Mouse (Mus musculus) embryonic facial prominence, embryonic 11.5 days (tissue): ENCODE measurements around the gene Tgoln1. TPM values are rescaled to one million over a fixed set of nuclear protein-coding genes. Genes with fewer than 3 reads are reported as not detected.

Source experiments
- ATAC-seq: fragments of 200-750 bp; cut with Nextera tagmentation; replicated peaks from 2 replicates; pipeline ENCODE4 v1.8.0; 2017; ENCODE audit warnings: low read depth; ENCODE audit not compliant: insufficient number of reproducible peaks, low FRiP score, low TSS enrichment
- DNase-seq: peaks from one replicate; pipeline ENCODE4 v3.0.0-alpha.2; 2015; ENCODE audit warnings: low spot score
- H3K27ac ChIP-seq: fragments of 300-500 bp; sonication (generic); replicated peaks from 2 replicates; pipeline ENCODE4 v1.5.1; 2014; ENCODE audit warnings: mild to moderate bottlenecking, low read depth, low read length, control low read depth
- H3K27me3 ChIP-seq: fragments of 300-500 bp; sonication (generic); 2 replicates; pipeline ENCODE4 v1.6.1; 2014; ENCODE audit warnings: mild to moderate bottlenecking, low read length, moderate library complexity, mixed read lengths; ENCODE audit not compliant: control insufficient read depth, insufficient read depth
- H3K36me3 ChIP-seq: fragments of 300-500 bp; sonication (generic); replicated peaks from 2 replicates; pipeline ENCODE4 v1.6.1; 2014; ENCODE audit warnings: low read depth, mild to moderate bottlenecking, low read length, moderate library complexity, mixed read lengths; ENCODE audit not compliant: control insufficient read depth, insufficient read depth
- H3K4me1 ChIP-seq: fragments of 300-500 bp; sonication (generic); 2 replicates; pipeline ENCODE4 v1.6.1; 2014; ENCODE audit warnings: low read length, mixed read lengths; ENCODE audit not compliant: control insufficient read depth, insufficient read depth
- H3K4me2 ChIP-seq: fragments of 300-500 bp; sonication (generic); 2 replicates; pipeline ENCODE4 v1.6.1; 2014; ENCODE audit warnings: low read depth, mild to moderate bottlenecking, control low read depth, low read length, moderate library complexity
- H3K4me3 ChIP-seq: fragments of 300-500 bp; sonication (generic); 2 replicates; pipeline ENCODE4 v1.5.1; 2014; ENCODE audit warnings: low read depth, low read length, control low read depth
- H3K9ac ChIP-seq: fragments of 300-500 bp; sonication (generic); replicated peaks from 2 replicates; pipeline ENCODE4 v1.6.1; 2014; ENCODE audit warnings: mild to moderate bottlenecking, control low read depth, low read length
- H3K9me3 ChIP-seq: fragments of 300-500 bp; sonication (generic); replicated peaks from 2 replicates; pipeline ENCODE4 v1.6.1; 2016; ENCODE audit warnings: mild to moderate bottlenecking, low read length, inconsistent platforms, mixed read lengths; ENCODE audit not compliant: control insufficient read depth
- WGBS: fragments of 180-500 bp; shearing (Covaris S2); extraction: QIAGEN DNeasy Blood & Tissue Kit; methylation state at CpG from one replicate; pipeline ENCODE4 v1.1.7; 2014; 5-methylcytosine and 5-hydroxymethylcytosine counted together
- polyA plus RNA-seq: library from polyadenylated mRNA; unstranded; fragments of >200 nt; fragmentation: Nextera tagmentation; extraction: Ambion mirVana; gene quantifications from 2 replicates; pipeline ENCODE4 v1.2.1, GENCODE M21; 2014

Gene Tgoln1
- 31.8 and 35.1 TPM in 2 replicates for polyA plus RNA-seq

DNA sequence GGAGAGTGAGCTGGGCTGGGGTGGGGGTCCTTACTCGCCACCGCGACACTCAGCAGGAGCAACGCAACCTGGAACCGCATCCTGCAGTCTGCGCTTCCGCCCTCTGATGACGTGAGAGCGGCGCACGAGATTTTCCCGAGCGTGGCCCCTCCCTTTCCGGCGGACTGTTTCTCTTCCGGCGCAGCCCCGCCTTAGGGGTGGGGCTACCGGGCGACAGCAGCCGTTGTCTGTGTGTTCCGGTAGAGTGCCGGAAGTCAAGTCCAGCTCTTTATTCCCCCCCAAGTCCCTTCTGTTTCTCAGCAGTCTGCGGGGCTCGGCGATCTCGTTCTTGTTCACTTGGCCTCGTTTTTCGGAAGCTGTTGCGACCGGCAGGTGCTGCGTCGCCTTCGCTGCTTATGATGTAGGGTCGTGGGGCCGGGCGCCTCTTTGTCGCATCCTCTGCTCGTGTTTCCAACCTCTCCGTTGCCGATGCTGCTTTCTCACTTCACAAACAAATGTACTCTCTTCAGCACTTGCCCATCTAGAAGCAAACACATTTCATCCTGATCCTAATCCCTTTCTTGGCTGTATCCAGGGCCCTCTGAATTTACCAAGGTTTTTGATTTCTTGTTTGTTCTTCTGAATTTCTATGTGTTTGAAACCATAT lies at the start of gene Tgoln1:
TSS of gene Tgoln1 (minus strand) at position 358 of the 646 bp plus-strand sequence.
- Histone ChIP-seq H3K27me3 (no peaks in the 10 kb centered on the region), H3K4me2 (peak within 1 kb of the TSS; percentile 91), H3K36me3 (no peaks in the 10 kb centered on the region), H3K9me3 (no peaks in the 10 kb centered on the region), H3K9ac (peak within 1 kb of the TSS; percentile 81), H3K4me3 (peak within 1 kb of the TSS; percentile 80), H3K4me1 (peaks cover 4% of the 10 kb centered on the region; the same call in 1 of the 2 replicates), H3K27ac (peak within 1 kb of the TSS; percentile 52)
- DNase-seq (peak; percentile 96), ATAC-seq (peak; percentile 94)
- under 1% methylated on average over 41 of the region's 41 CpGs for WGBS

DNA sequence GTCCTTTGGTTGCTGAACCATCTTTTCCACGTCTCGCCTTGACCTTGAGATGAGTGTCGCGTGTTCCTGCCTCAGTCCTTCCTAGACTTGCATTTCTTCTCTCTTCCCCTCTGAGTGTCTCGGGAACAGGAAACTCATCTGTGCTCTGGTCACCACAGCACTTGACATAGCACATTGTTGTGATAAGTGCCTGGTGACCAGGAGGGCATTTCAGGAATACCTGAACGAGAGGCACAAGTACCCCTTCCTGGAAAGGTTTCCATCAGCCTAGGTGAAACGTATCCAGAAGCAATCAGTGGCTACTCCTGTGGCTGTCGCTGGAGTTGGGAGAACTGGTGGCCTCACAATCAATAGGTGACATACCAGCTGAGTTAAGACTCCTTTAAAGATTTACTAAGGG lies 47.5 kb upstream of the Tgoln1 start:
- Histone ChIP-seq H3K9me3 (no peaks in the 10 kb centered on the region), H3K36me3 (no peaks in the 10 kb centered on the region), H3K9ac (no peak overlapping the region), H3K4me3 (no peak overlapping the region), H3K4me2 (no peak overlapping the region), H3K27ac (no peak overlapping the region), H3K4me1 (no peaks in the 10 kb centered on the region), H3K27me3 (no peaks in the 10 kb centered on the region)
- DNase-seq, result no peak
- WGBS, result 72% methylated on average over 8 of the region's 8 CpGs
- ATAC-seq, result no peak

DNA sequence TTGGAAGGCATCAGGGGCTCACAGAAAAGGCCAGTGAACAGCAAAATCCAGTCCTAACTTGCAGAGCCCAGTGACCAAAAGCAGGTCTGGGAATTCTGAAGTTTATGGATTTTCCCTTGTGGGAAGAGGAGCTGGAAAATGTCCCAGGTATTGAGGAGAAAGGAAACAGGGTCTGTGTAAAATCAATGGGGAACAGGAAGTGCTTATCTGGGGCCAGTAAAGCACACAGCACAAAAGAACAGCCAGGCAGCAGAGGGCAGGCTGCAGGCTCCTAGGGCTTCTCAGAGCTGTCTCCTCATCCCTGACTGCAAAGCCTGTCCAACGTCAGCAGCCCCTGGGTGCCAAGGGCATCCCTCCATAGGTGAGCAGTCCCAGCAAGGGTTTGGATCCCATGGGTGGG lies 46.2 kb upstream of the Tgoln1 start:
- 0% methylated on average over 1 of the region's 1 CpGs for WGBS
- ATAC-seq, result 0 out of 2 replicates have a peak, but pooled peaks have one; percentile 41

DNA sequence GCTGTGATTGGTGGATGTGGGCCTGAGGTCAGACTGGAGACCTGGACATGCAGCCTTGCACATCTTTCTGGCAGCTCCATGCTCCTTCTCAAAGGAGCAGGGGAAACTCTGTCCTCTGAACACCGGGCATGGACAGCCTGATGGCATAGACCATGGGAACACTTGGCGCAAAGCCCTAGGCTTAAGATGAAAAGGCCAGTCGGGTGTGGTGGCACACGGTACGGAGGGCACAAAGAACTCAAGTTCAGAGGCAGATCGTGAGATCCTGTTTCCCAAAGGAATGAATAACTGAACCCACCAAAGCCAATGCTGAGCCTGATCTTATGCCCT lies 43.6 kb upstream of the Tgoln1 start:
- Histone ChIP-seq H3K4me1 (no peaks in the 10 kb centered on the region), H3K27me3 (no peaks in the 10 kb centered on the region), H3K27ac (no peak overlapping the region), H3K9me3 (no peaks in the 10 kb centered on the region), H3K4me3 (no peak overlapping the region), H3K9ac (no peak overlapping the region), H3K4me2 (no peak overlapping the region), H3K36me3 (no peaks in the 10 kb centered on the region)
- DNase-seq, result no peak
- 88% methylated on average over 6 of the region's 6 CpGs for WGBS
- no peak for ATAC-seq

More for the DNA sequence above, 46.2 kb upstream of the Tgoln1 start:
- no peak overlapping the region for H3K4me2 ChIP-seq
- no peak for DNase-seq
- H3K9me3 ChIP-seq, result no peaks in the 10 kb centered on the region
- H3K27me3 ChIP-seq, result no peaks in the 10 kb centered on the region
- no peaks in the 10 kb centered on the region for H3K4me1 ChIP-seq
- no peaks in the 10 kb centered on the region for H3K36me3 ChIP-seq
- H3K4me3 ChIP-seq, result no peak overlapping the region
- peak overlapping the region; percentile 47; the same call in 1 of the 2 replicates for H3K27ac ChIP-seq
- H3K9ac ChIP-seq, result peak overlapping the region; percentile 13; the same call in 1 of the 2 replicates

DNA sequence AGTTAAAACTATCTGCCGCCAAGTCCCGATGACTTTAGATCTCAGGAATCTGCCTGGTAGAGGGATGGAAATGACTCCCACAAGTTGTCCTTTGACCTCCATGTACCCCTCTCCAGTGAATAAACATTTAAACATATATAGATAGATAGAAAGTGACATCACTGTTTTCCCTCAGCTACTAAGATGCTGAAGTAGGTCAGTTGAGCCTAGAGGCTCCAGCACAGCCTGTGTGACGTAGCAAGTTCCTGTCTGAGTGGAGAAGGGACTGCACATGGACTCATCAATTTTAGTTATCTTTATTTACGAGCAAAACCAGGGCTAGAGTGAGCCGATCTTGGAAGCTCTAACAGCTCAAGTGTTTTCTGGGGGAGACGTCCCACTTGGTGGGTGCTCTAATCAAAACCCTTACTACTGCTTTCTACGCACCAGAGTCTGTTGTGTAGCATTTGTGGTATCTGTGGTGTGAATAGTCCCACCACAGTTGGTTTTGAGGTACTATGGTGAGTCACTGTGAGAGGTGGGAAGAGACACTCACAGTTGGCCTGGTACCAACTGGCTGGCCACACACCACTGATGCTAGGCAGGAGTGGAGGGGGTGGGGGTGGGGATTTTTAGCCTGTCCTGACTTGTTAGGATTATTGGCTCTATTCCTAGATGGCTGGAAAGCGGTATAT lies 43.1 kb upstream of the Tgoln1 start:
- 80% methylated on average over 8 of the region's 8 CpGs for WGBS
- H3K4me3 ChIP-seq, result no peak overlapping the region
- DNase-seq (no peak), ATAC-seq (no peak)
- no peaks in the 10 kb centered on the region for H3K36me3 ChIP-seq
- no peaks in the 10 kb centered on the region for H3K27me3 ChIP-seq
- H3K4me1 ChIP-seq, result no peaks in the 10 kb centered on the region
- H3K9me3 ChIP-seq, result no peaks in the 10 kb centered on the region
- no peak overlapping the region for H3K4me2 ChIP-seq
- H3K9ac ChIP-seq, result no peak overlapping the region
- no peak overlapping the region for H3K27ac ChIP-seq

DNA sequence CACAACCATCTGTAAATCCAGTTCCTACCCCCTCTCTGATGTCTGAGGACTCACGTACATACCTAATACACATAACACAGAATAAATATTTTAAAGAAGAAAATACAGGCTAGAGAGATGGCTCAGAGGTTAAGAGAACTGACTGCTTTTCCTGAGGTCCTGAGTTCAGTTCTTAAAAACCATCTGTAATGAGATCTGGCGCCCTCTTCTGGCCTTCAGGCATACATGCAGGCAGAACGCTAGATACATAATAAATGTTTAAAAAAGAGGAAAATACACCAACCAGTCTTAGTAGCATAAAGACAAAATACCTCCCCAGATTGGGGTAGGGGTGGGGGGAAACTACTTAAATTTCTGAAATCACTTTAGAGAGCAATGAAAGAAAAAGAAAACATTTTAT lies 41.2 kb upstream of the Tgoln1 start:
- Histone ChIP-seq H3K4me2 (no peak overlapping the region), H3K36me3 (no peaks in the 10 kb centered on the region), H3K4me1 (no peaks in the 10 kb centered on the region)

DNA sequence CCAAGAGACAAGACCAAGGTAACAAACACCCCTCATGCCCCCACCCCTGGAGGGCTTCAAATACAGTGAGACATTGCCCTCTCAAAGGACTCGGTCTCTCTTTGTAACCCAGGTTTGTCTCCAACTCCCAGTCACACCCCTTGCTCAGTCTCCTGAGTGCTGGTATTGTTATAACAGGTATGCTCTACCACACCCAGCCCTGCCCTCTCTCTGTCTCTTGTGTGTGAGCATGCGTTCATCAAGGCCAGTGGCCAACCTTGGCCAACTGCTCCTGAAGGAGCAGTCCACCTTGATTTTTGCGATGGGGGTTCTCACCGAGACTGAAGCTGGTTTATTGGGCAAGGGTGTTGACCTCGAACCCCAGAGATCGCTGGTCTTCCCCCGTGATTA lies 39.2 kb upstream of the Tgoln1 start:
- H3K27ac ChIP-seq, result peak overlapping the region; percentile 87
- no peaks in the 10 kb centered on the region for H3K4me1 ChIP-seq
- no peaks in the 10 kb centered on the region for H3K9me3 ChIP-seq
- DNase-seq (no peak), ATAC-seq (0 out of 2 replicates have a peak, but pooled peaks have one; percentile 3)
- no peaks in the 10 kb centered on the region for H3K27me3 ChIP-seq
- no peak overlapping the region for H3K4me3 ChIP-seq
- H3K36me3 ChIP-seq, result no peaks in the 10 kb centered on the region
- WGBS, result 72% methylated on average over 7 of the region's 7 CpGs
- H3K4me2 ChIP-seq, result peak overlapping the region; percentile 28
- H3K9ac ChIP-seq, result no peak overlapping the region; the same call in 1 of the 2 replicates

More for the DNA sequence above, 41.2 kb upstream of the Tgoln1 start:
- 57% methylated on average over 3 of the region's 3 CpGs for WGBS
- ATAC-seq, result no peak
- peak; percentile 59 for DNase-seq
- H3K27ac ChIP-seq, result no peak overlapping the region
- H3K9me3 ChIP-seq, result no peaks in the 10 kb centered on the region
- no peak overlapping the region for H3K4me3 ChIP-seq
- no peak overlapping the region for H3K9ac ChIP-seq
- no peaks in the 10 kb centered on the region for H3K27me3 ChIP-seq
